Mouse (Mus musculus) mouse embryonic stem cell (cell line): Measurements from ENCODE around the gene Fbxo24.
"Not testable (repeated sequence)": the region's sequence is repeated elsewhere in the genome, so short reads cannot be mapped to it uniquely, and the experiment has no call there.

Experiments used
- in situ Hi-C, 2 experiments: fragments of 300-500 bp; cut with MboI; formaldehyde crosslinking; loops; 1 replicate in 1 of 2; 3 replicates in 1 of 2; pipeline ENCODE4 v1.14.3; 2019 to 2020; ENCODE audit warnings: low sequenced_read_pairs in 2 of 2, low pct_unique_long_range_greater_than_20kb in 1 of 2, mixed read lengths in 1 of 2; ENCODE audit not compliant: unreplicated experiment in 1 of 2

Gene Fbxo24

GRCm38 (mm10) chr5:137645652-137646091 lies 16.9 kb upstream of the Fbxo24 start, which contains the start of gene Irs3:
TSS of gene Irs3 (minus strand) at chr5:137645714.
- in situ Hi-C loops = no loop called here

- in situ Hi-C loops = no loop called here
These were observed 16.4 kb upstream of the Fbxo24 start for GRCm38 (mm10) chr5:137645091-137645651.

- in situ Hi-C loops = no loop called here
These were observed 15.7 kb upstream of the Fbxo24 start for GRCm38 (mm10) chr5:137644484-137644883.

- in situ Hi-C loops = no loop called here
These were observed 14.1 kb upstream of the Fbxo24 start for GRCm38 (mm10) chr5:137642886-137643285.

- in situ Hi-C loops = no loop called here
These were observed 12.3 kb upstream of the Fbxo24 start, which contains the start of gene Sap25 for GRCm38 (mm10) chr5:137641054-137641453. TSS of gene Sap25 (plus strand) at chr5:137641334.

- in situ Hi-C loops = no loop called here
These were observed 10.7 kb upstream of the Fbxo24 start for GRCm38 (mm10) chr5:137639472-137639871.

GRCm38 (mm10) chr5:137633397-137634084 lies 4.7 kb upstream of the Fbxo24 start:
- in situ Hi-C loops = no loop called here

- in situ Hi-C loops = no loop called here
These were observed 2.8 kb upstream of the Fbxo24 start for GRCm38 (mm10) chr5:137631591-137631990.

- in situ Hi-C loops = no loop called here
These were observed 2.4 kb upstream of the Fbxo24 start for GRCm38 (mm10) chr5:137631171-137631570.

GRCm38 (mm10) chr5:137630602-137631001 lies 1.8 kb upstream of the Fbxo24 start:
- in situ Hi-C loops = no loop called here

- in situ Hi-C loops = no loop called here
These were observed 1.2 kb upstream of the Fbxo24 start for GRCm38 (mm10) chr5:137629906-137630545.

GRCm38 (mm10) chr5:137629306-137629721 lies 512 bp upstream of the Fbxo24 start:
- in situ Hi-C loops = no loop called here

GRCm38 (mm10) chr5:137627991-137628390 lies 811 bp downstream of the Fbxo24 start:
- in situ Hi-C loops = no loop called here

GRCm38 (mm10) chr5:137623937-137624530 lies 4.8 kb downstream of the Fbxo24 start:
- in situ Hi-C loops = no loop called here

- in situ Hi-C loops = no loop called here
These were observed 13.5 kb downstream of the Fbxo24 start for GRCm38 (mm10) chr5:137615347-137615746.

GRCm38 (mm10) chr5:137614921-137615320 lies 13.9 kb downstream of the Fbxo24 start:
- in situ Hi-C loops = not testable (repeated sequence)

GRCm38 (mm10) chr5:137613550-137613949 lies 15.3 kb downstream of the Fbxo24 start, which contains the start of gene Pcolce:
TSS of gene Pcolce (minus strand) at chr5:137613784.
- in situ Hi-C loops = no loop called here

GRCm38 (mm10) chr5:137613076-137613475 lies 15.7 kb downstream of the Fbxo24 start:
- in situ Hi-C loops = no loop called here

GRCm38 (mm10) chr5:137611245-137611602 lies 17.6 kb downstream of the Fbxo24 start:
- in situ Hi-C loops = no loop called here
